Mouse (Mus musculus) neural tube, embryonic 14.5 days (tissue): ENCODE data around the gene Myh3. TPM values are rescaled to one million over a fixed set of nuclear protein-coding genes. Genes with fewer than 3 reads are reported as not detected.

ENCODE experiments used
- ATAC-seq: fragments of 200-750 bp; cut with Nextera tagmentation; 2 replicates; pipeline ENCODE4 v1.8.0; 2017; ENCODE audit warnings: low read depth, mild to moderate bottlenecking, moderate TSS enrichment, moderate library complexity
- H3K27ac ChIP-seq: fragments of 300-500 bp; sonication (generic); 2 replicates; pipeline ENCODE4 v1.5.1; 2014; ENCODE audit warnings: low read depth, mild to moderate bottlenecking, control low read depth, low read length, moderate library complexity, mixed read lengths
- H3K27me3 ChIP-seq: fragments of 300-500 bp; sonication (generic); 2 replicates; pipeline ENCODE4 v1.6.1; 2014; ENCODE audit warnings: low read length; ENCODE audit not compliant: control insufficient read depth, insufficient read depth
- H3K36me3 ChIP-seq: fragments of 300-500 bp; sonication (generic); 2 replicates; pipeline ENCODE4 v1.6.1; 2014; ENCODE audit warnings: low read length, mixed read lengths; ENCODE audit not compliant: control insufficient read depth, insufficient read depth
- H3K4me1 ChIP-seq: fragments of 300-500 bp; sonication (generic); 2 replicates; pipeline ENCODE4 v1.6.1; 2014; ENCODE audit warnings: low read length; ENCODE audit not compliant: control insufficient read depth, insufficient read depth
- H3K4me2 ChIP-seq: fragments of 300-500 bp; sonication (generic); 2 replicates; pipeline ENCODE4 v1.6.1; 2014; ENCODE audit warnings: mild to moderate bottlenecking, low read depth, low read length, control low read depth
- H3K4me3 ChIP-seq: fragments of 300-500 bp; sonication (generic); 2 replicates; pipeline ENCODE4 v1.5.1; 2014; ENCODE audit warnings: low read depth, low read length, control low read depth, mixed read lengths
- H3K9ac ChIP-seq: fragments of 300-500 bp; sonication (generic); replicated peaks from 2 replicates; pipeline ENCODE4 v1.6.1; 2014; ENCODE audit warnings: low read depth, mild to moderate bottlenecking, control low read depth, low read length, mixed read lengths
- H3K9me3 ChIP-seq: fragments of 300-500 bp; sonication (generic); 2 replicates; pipeline ENCODE4 v1.6.1; 2016; ENCODE audit warnings: low read length; ENCODE audit not compliant: control insufficient read depth
- WGBS: fragments of 180-500 bp; shearing (Covaris S2); extraction: QIAGEN DNeasy Blood & Tissue Kit; methylation state at CpG from one replicate; pipeline ENCODE4 v1.1.7; 2014; 5-methylcytosine and 5-hydroxymethylcytosine counted together
- polyA plus RNA-seq: library from polyadenylated mRNA; unstranded; fragments of >200 nt; fragmentation: Nextera tagmentation; extraction: Ambion mirVana; gene quantifications from 2 replicates; pipeline ENCODE4 v1.2.1, GENCODE M21; 2014

The Myh3 gene
- polyA plus RNA-seq, 1 experiment from 2014 or later: 1.6 TPM

- Histone ChIP-seq H3K36me3 (no peaks in the 10 kb centered on the region), H3K9me3 (no peaks in the 10 kb centered on the region), H3K27ac (no peak overlapping the region), H3K4me3 (no peak overlapping the region), H3K9ac (no peak overlapping the region), H3K4me2 (no peak overlapping the region), H3K27me3 (no peaks in the 10 kb centered on the region), H3K4me1 (no peaks in the 10 kb centered on the region; the same call in 1 of the 2 replicates)
- no peak for ATAC-seq
- 35% methylated on average over 4 of the region's 4 CpGs for WGBS
Observed at GRCm38 (mm10) chr11:67119539-67120070, 41.5 kb downstream of the Myh3 start.

- no peak overlapping the region for H3K9ac ChIP-seq
- ATAC-seq: no peak
- H3K4me1 ChIP-seq: peaks cover 5% of the 10 kb centered on the region; the same call in 1 of the 2 replicates
- WGBS: 69% methylated on average over 12 of the region's 12 CpGs
- no peaks in the 10 kb centered on the region for H3K9me3 ChIP-seq
- no peaks in the 10 kb centered on the region for H3K36me3 ChIP-seq
- no peak overlapping the region for H3K27ac ChIP-seq
- no peak overlapping the region for H3K4me3 ChIP-seq
- no peak overlapping the region for H3K4me2 ChIP-seq
- H3K27me3 ChIP-seq: no peaks in the 10 kb centered on the region
Observed at GRCm38 (mm10) chr11:67120697-67121294, 42.7 kb downstream of the Myh3 start.

- 27% methylated on average over 7 of the region's 7 CpGs for WGBS
- H3K36me3 ChIP-seq: no peaks in the 10 kb centered on the region
- no peak overlapping the region for H3K9ac ChIP-seq
- no peaks in the 10 kb centered on the region for H3K27me3 ChIP-seq
- H3K9me3 ChIP-seq: no peaks in the 10 kb centered on the region
- H3K27ac ChIP-seq: no peak overlapping the region
- H3K4me3 ChIP-seq: no peak overlapping the region
- H3K4me2 ChIP-seq: peak overlapping the region; percentile 14; the same call in 1 of the 2 replicates
- peak; percentile 58; the same call in 1 of the 2 replicates for ATAC-seq
- peaks cover 5% of the 10 kb centered on the region; the same call in 1 of the 2 replicates for H3K4me1 ChIP-seq
Observed at GRCm38 (mm10) chr11:67124943-67125342, 46.8 kb downstream of the Myh3 start.

- H3K27me3 ChIP-seq: no peaks in the 10 kb centered on the region
- H3K27ac ChIP-seq: no peak overlapping the region
- 0 out of 2 replicates have a peak, but pooled peaks cover 5% of the 10 kb centered on the region for H3K4me1 ChIP-seq
- H3K36me3 ChIP-seq: no peaks in the 10 kb centered on the region
- no peak overlapping the region for H3K9ac ChIP-seq
- H3K9me3 ChIP-seq: no peaks in the 10 kb centered on the region
- peak overlapping the region; percentile 14; the same call in 1 of the 2 replicates for H3K4me2 ChIP-seq
- WGBS: 40% methylated on average over 17 of the region's 17 CpGs
- ATAC-seq: no peak
- no peak overlapping the region for H3K4me3 ChIP-seq
Observed at GRCm38 (mm10) chr11:67125361-67125760, 47.3 kb downstream of the Myh3 start.

GRCm38 (mm10) chr11:67133526-67133925 lies 55.4 kb downstream of the Myh3 start:
- Histone ChIP-seq H3K36me3 (no peaks in the 10 kb centered on the region), H3K4me3 (no peak overlapping the region), H3K9me3 (no peaks in the 10 kb centered on the region), H3K27ac (no peak overlapping the region), H3K27me3 (no peaks in the 10 kb centered on the region), H3K4me1 (no peaks in the 10 kb centered on the region), H3K9ac (no peak overlapping the region), H3K4me2 (no peak overlapping the region)
- ATAC-seq: no peak
- WGBS: 74% methylated on average over 2 of the region's 2 CpGs

- no peak overlapping the region for H3K4me2 ChIP-seq
- 78% methylated on average over 6 of the region's 6 CpGs for WGBS
- no peak for ATAC-seq
Observed at GRCm38 (mm10) chr11:67134654-67135053, 56.6 kb downstream of the Myh3 start.

GRCm38 (mm10) chr11:67135532-67135931 lies 57.4 kb downstream of the Myh3 start:
- Histone ChIP-seq H3K27me3 (no peaks in the 10 kb centered on the region), H3K4me2 (no peak overlapping the region), H3K4me1 (no peaks in the 10 kb centered on the region), H3K9me3 (no peaks in the 10 kb centered on the region), H3K9ac (no peak overlapping the region), H3K4me3 (no peak overlapping the region), H3K36me3 (no peaks in the 10 kb centered on the region), H3K27ac (no peak overlapping the region)
- no peak for ATAC-seq
- 88% methylated on average over 2 of the region's 2 CpGs for WGBS

More at GRCm38 (mm10) chr11:67134654-67135053, 56.6 kb downstream of the Myh3 start:
- H3K9me3 ChIP-seq: no peaks in the 10 kb centered on the region
- H3K4me1 ChIP-seq: no peaks in the 10 kb centered on the region
- no peaks in the 10 kb centered on the region for H3K36me3 ChIP-seq
- H3K27ac ChIP-seq: no peak overlapping the region
- H3K4me3 ChIP-seq: no peak overlapping the region
- no peak overlapping the region for H3K9ac ChIP-seq
- no peaks in the 10 kb centered on the region for H3K27me3 ChIP-seq

GRCm38 (mm10) chr11:67139556-67139955 lies 61.5 kb downstream of the Myh3 start:
- no peaks in the 10 kb centered on the region for H3K4me1 ChIP-seq
- no peaks in the 10 kb centered on the region for H3K27me3 ChIP-seq
- H3K4me3 ChIP-seq: no peak overlapping the region
- no peaks in the 10 kb centered on the region for H3K9me3 ChIP-seq
- H3K4me2 ChIP-seq: no peak overlapping the region
- WGBS: 88% methylated on average over 8 of the region's 8 CpGs
- ATAC-seq: no peak
- no peak overlapping the region for H3K9ac ChIP-seq
- no peak overlapping the region for H3K27ac ChIP-seq
- no peaks in the 10 kb centered on the region for H3K36me3 ChIP-seq

GRCm38 (mm10) chr11:67140175-67140574 lies 62.1 kb downstream of the Myh3 start:
- Histone ChIP-seq H3K4me2 (no peak overlapping the region), H3K4me3 (no peak overlapping the region), H3K27me3 (no peaks in the 10 kb centered on the region), H3K9me3 (no peaks in the 10 kb centered on the region), H3K4me1 (no peaks in the 10 kb centered on the region), H3K9ac (no peak overlapping the region), H3K27ac (no peak overlapping the region), H3K36me3 (no peaks in the 10 kb centered on the region)
- ATAC-seq: no peak
- WGBS: 91% methylated on average over 5 of the region's 5 CpGs
